Mouse (Mus musculus): ENCODE measurements at regions not wholly inside any gene's neighbourhood (a gene's known extent, or its start where the extent isn't known, plus 50 kb on each side); places are given as distances from the start of the nearest gene placed in this dataset.

- WGBS, result 97% methylated on average over 1 of the region's 1 CpGs
- H3K9me3 ChIP-seq, result no peaks in the 10 kb centered on the region
- no peak overlapping the region for H3K27ac ChIP-seq (replicated peaks)
- H3K4me3 ChIP-seq, result no peak overlapping the region
- H3K27me3 ChIP-seq (replicated peaks; ENCODE audit: low read depth, poor library complexity, severe bottlenecking), result no peaks in the 10 kb centered on the region
- no peak for DNase-seq (ENCODE audit: low spot score)
- H3K36me3 ChIP-seq (replicated peaks), result no peaks in the 10 kb centered on the region
- no peaks in the 10 kb centered on the region for H3K4me1 ChIP-seq
Measured at GRCm38 (mm10) chr14:98937933-98938332, 56.2 kb downstream of the Rpl36a-ps1 start.

- Histone ChIP-seq H3K27me3 (replicated peaks; ENCODE audit: low read depth, poor library complexity, severe bottlenecking) (no peaks in the 10 kb centered on the region), H3K27ac (replicated peaks) (no peak overlapping the region), H3K4me1 (no peaks in the 10 kb centered on the region), H3K36me3 (replicated peaks) (no peaks in the 10 kb centered on the region), H3K9me3 (no peaks in the 10 kb centered on the region), H3K4me3 (no peak overlapping the region)
- no peak for DNase-seq (ENCODE audit: low spot score)
- 90% methylated on average over 2 of the region's 2 CpGs for WGBS
Measured at GRCm38 (mm10) chr14:98937373-98937772, 56.7 kb downstream of the Rpl36a-ps1 start.

GRCm38 (mm10) chr14:98933371-98933916 lies 60.7 kb downstream of the Rpl36a-ps1 start:
- Histone ChIP-seq H3K4me1 (no peaks in the 10 kb centered on the region), H3K27me3 (replicated peaks; ENCODE audit: low read depth, poor library complexity, severe bottlenecking) (no peaks in the 10 kb centered on the region), H3K36me3 (replicated peaks) (no peaks in the 10 kb centered on the region), H3K4me3 (no peak overlapping the region), H3K9me3 (no peaks in the 10 kb centered on the region), H3K27ac (replicated peaks) (no peak overlapping the region)
- no peak for DNase-seq (ENCODE audit: low spot score)
- WGBS, result 28% methylated on average over 3 of the region's 3 CpGs

- no peak overlapping the region for H3K4me3 ChIP-seq
- no peaks in the 10 kb centered on the region for H3K4me1 ChIP-seq
- WGBS, result 76% methylated on average over 2 of the region's 2 CpGs
- no peak overlapping the region for H3K27ac ChIP-seq (replicated peaks)
- no peaks in the 10 kb centered on the region for H3K9me3 ChIP-seq
- no peak for DNase-seq (ENCODE audit: low spot score)
- no peaks in the 10 kb centered on the region for H3K36me3 ChIP-seq (replicated peaks)
- H3K27me3 ChIP-seq (replicated peaks; ENCODE audit: low read depth, poor library complexity, severe bottlenecking), result no peaks in the 10 kb centered on the region
Measured at GRCm38 (mm10) chr14:98929276-98929675, 64.8 kb downstream of the Rpl36a-ps1 start.

DNA sequence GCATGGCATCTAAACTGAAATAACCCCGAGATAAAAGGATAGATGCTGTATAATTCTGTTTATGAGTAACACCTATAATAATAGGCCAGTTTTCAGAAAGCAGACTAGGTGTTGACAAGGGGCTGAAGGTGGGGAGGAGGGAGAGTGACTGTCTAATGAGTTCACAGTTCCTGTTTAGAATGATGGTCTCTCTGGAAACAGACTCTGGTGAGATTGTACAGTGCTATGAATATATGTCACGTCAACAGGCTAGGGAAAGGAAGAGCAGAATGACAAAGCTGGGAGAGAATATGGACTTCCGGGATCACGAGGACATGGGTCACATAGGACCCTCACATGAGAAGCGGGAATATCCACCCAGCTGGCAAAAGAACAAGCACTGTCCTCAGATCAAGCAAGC lies 85.9 kb downstream of the Rpl36a-ps1 start:
- no peak for DNase-seq (ENCODE audit: low spot score)
- 89% methylated on average over 5 of the region's 5 CpGs for WGBS
- H3K27me3 ChIP-seq (replicated peaks; ENCODE audit: low read depth, poor library complexity, severe bottlenecking), result no peaks in the 10 kb centered on the region
- H3K9me3 ChIP-seq, result no peaks in the 10 kb centered on the region
- H3K4me3 ChIP-seq, result no peak overlapping the region
- no peaks in the 10 kb centered on the region for H3K36me3 ChIP-seq (replicated peaks)
- no peaks in the 10 kb centered on the region for H3K4me1 ChIP-seq
- no peak overlapping the region for H3K27ac ChIP-seq (replicated peaks)

DNA sequence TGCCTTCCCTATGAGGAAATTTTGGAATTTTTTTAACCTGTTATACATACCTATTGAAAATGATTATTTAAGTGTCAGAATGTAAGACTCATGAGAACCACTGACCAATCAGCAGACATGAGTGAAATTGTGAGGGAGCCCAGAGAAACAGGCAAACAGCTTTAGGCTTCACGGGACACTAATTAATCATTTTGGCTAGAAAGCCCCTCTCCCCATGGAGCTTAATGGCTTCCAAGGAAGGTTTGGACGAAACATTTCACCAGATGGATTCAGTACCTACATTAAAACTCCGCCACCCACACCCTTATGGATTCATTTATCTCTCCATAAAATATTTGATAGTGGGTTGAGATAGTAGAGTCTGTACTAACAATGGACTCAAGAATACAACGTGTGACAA lies 95.2 kb downstream of the Rpl36a-ps1 start:
- H3K4me1 ChIP-seq, result no peaks in the 10 kb centered on the region
- H3K4me3 ChIP-seq, result no peak overlapping the region
- no peak for DNase-seq (ENCODE audit: low spot score)
- no peak overlapping the region for H3K27ac ChIP-seq (replicated peaks)
- no peaks in the 10 kb centered on the region for H3K36me3 ChIP-seq (replicated peaks)
- WGBS, result 84% methylated on average over 4 of the region's 4 CpGs
- H3K9me3 ChIP-seq, result no peaks in the 10 kb centered on the region
- H3K27me3 ChIP-seq (replicated peaks; ENCODE audit: low read depth, poor library complexity, severe bottlenecking), result no peaks in the 10 kb centered on the region

- H3K4me1 ChIP-seq, result no peaks in the 10 kb centered on the region
- 100% methylated on average over 1 of the region's 1 CpGs for WGBS
- H3K4me3 ChIP-seq, result no peak overlapping the region
- no peaks in the 10 kb centered on the region for H3K36me3 ChIP-seq (replicated peaks)
- DNase-seq (ENCODE audit: low spot score), result no peak
- no peak overlapping the region for H3K27ac ChIP-seq (replicated peaks)
- no peaks in the 10 kb centered on the region for H3K27me3 ChIP-seq (replicated peaks; ENCODE audit: low read depth, poor library complexity, severe bottlenecking)
- H3K9me3 ChIP-seq, result no peaks in the 10 kb centered on the region
Measured at GRCm38 (mm10) chr14:98897390-98897789, 96.7 kb downstream of the Rpl36a-ps1 start.

DNA sequence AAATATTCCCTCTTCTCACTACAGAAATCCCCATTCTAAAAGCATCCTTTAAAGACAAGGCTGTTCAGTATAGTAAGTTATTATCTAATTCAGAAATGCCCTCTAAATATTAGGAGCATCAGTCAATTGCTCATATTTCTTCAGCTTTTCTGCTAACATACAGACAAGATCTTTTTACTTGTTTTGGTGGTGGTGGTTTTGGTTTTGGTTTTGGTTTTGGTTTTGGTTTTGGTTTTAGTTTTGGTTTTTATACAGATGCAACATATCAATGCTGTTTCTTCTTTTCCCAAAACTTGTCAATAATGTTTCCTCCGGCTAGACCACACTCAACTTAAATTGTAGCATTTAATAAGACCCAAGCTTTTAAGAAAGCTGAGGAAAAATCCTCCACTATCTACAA lies 98.2 kb downstream of the Rpl36a-ps1 start:
- Histone ChIP-seq H3K4me3 (no peak overlapping the region), H3K4me1 (no peaks in the 10 kb centered on the region), H3K27ac (replicated peaks) (no peak overlapping the region), H3K27me3 (replicated peaks; ENCODE audit: low read depth, poor library complexity, severe bottlenecking) (no peaks in the 10 kb centered on the region), H3K9me3 (no peaks in the 10 kb centered on the region), H3K36me3 (replicated peaks) (no peaks in the 10 kb centered on the region)
- DNase-seq (ENCODE audit: low spot score), result no peak
- 87% methylated on average over 1 of the region's 1 CpGs for WGBS

DNA sequence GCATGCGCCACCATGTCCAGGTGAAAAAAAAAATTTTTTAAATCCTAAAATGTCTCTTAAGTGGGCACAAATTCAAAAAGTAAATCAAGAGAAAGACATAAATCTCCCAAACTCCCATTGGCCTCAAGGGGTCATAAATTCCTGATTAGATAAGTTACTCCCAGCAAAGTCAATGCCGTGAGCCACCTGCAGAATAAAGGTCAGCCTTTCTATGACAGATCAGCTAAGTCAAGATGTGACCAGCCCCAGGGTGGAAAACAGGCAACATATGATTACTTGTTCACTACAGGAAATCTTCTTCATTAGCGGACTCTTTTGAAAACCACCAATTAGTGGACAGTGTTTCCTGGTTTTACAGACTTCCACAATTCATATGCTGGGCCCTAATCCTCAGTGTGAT lies 101.4 kb downstream of the Rpl36a-ps1 start:
- H3K9me3 ChIP-seq, result no peaks in the 10 kb centered on the region
- DNase-seq (ENCODE audit: low spot score), result no peak
- H3K27me3 ChIP-seq (replicated peaks; ENCODE audit: low read depth, poor library complexity, severe bottlenecking), result no peaks in the 10 kb centered on the region
- H3K27ac ChIP-seq (replicated peaks), result no peak overlapping the region
- no peaks in the 10 kb centered on the region for H3K4me1 ChIP-seq
- 88% methylated on average over 3 of the region's 3 CpGs for WGBS
- H3K36me3 ChIP-seq (replicated peaks), result no peaks in the 10 kb centered on the region
- no peak overlapping the region for H3K4me3 ChIP-seq

GRCm38 (mm10) chr14:98891252-98891947 lies 102.7 kb downstream of the Rpl36a-ps1 start:
- no peak for DNase-seq (ENCODE audit: low spot score)
- no peaks in the 10 kb centered on the region for H3K4me1 ChIP-seq
- no peaks in the 10 kb centered on the region for H3K27me3 ChIP-seq (replicated peaks; ENCODE audit: low read depth, poor library complexity, severe bottlenecking)
- no peaks in the 10 kb centered on the region for H3K9me3 ChIP-seq
- WGBS, result 78% methylated on average over 5 of the region's 5 CpGs
- H3K27ac ChIP-seq (replicated peaks), result no peak overlapping the region
- no peaks in the 10 kb centered on the region for H3K36me3 ChIP-seq (replicated peaks)
- no peak overlapping the region for H3K4me3 ChIP-seq

GRCm38 (mm10) chr14:98887588-98887987 lies 106.5 kb downstream of the Rpl36a-ps1 start:
- Histone ChIP-seq H3K4me1 (no peaks in the 10 kb centered on the region), H3K27me3 (replicated peaks; ENCODE audit: low read depth, poor library complexity, severe bottlenecking) (no peaks in the 10 kb centered on the region)
- DNase-seq (ENCODE audit: low spot score), result no peak

GRCm38 (mm10) chr14:98886982-98887381 lies 107.1 kb downstream of the Rpl36a-ps1 start:
- 9% methylated on average over 1 of the region's 1 CpGs for WGBS
- Histone ChIP-seq H3K9me3 (no peaks in the 10 kb centered on the region), H3K27ac (replicated peaks) (no peak overlapping the region), H3K4me1 (no peaks in the 10 kb centered on the region), H3K27me3 (replicated peaks; ENCODE audit: low read depth, poor library complexity, severe bottlenecking) (no peaks in the 10 kb centered on the region), H3K36me3 (replicated peaks) (no peaks in the 10 kb centered on the region), H3K4me3 (no peak overlapping the region)
- no peak for DNase-seq (ENCODE audit: low spot score)

More at GRCm38 (mm10) chr14:98887588-98887987, 106.5 kb downstream of the Rpl36a-ps1 start:
- 79% methylated on average over 2 of the region's 2 CpGs for WGBS
- Histone ChIP-seq H3K27ac (replicated peaks) (no peak overlapping the region), H3K9me3 (no peaks in the 10 kb centered on the region), H3K36me3 (replicated peaks) (no peaks in the 10 kb centered on the region), H3K4me3 (no peak overlapping the region)

DNA sequence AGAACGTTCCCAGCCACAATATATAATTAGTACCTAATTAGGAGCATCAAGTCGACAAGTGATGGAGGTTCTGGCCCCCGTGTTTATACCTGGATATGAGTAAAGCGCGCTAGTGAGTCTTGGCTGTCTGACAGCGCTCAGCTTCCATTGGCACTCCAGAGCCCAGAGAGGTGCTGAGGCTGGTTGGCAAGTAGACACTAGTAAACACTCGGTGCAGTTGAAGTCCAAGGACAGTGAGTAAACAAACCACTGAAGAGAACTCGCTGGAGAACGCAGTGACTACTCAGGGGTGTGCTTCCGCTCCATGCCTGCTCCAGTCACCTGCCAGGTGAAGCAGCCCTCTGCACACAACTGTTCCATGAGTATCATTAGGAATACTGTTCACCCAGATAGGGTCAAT lies 111.5 kb downstream of the Rpl36a-ps1 start:
- no peak overlapping the region for H3K4me3 ChIP-seq
- H3K4me1 ChIP-seq, result no peaks in the 10 kb centered on the region
- no peaks in the 10 kb centered on the region for H3K9me3 ChIP-seq
- DNase-seq (ENCODE audit: low spot score), result no peak
- no peaks in the 10 kb centered on the region for H3K27me3 ChIP-seq (replicated peaks; ENCODE audit: low read depth, poor library complexity, severe bottlenecking)
- WGBS, result 88% methylated on average over 10 of the region's 10 CpGs
- H3K36me3 ChIP-seq (replicated peaks), result no peaks in the 10 kb centered on the region
- H3K27ac ChIP-seq (replicated peaks), result no peak overlapping the region
